Mouse (Mus musculus): ENCODE measurements around the gene Krt27.

GRCm38 (mm10) chr11:99385813-99386721 is 35.2 kb upstream of the Krt27 start:
- TF ChIP-seq POLR2A (IDR thresholded peaks at IDR 0.05; ENCODE audit: control insufficient read depth, low read depth, low read length) (peak; percentile 80), CTCF (IDR thresholded peaks at IDR 0.05; ENCODE audit: control insufficient read depth, insufficient read depth, insufficient replicate concordance, low read depth, low read length) (no peak)

Data from testis, adult 2 months (tissue).